Mouse (Mus musculus): ENCODE data around the gene Krt19. TPM values are rescaled to one million over a fixed set of nuclear protein-coding genes. Genes with fewer than 3 reads are reported as not detected.

Gene Krt19
- 5.4 and 6.3 TPM in 2 replicates for polyA plus RNA-seq (2012; rRNA removed)

- peak; percentile 11 for DNase-seq (ENCODE audit: low read depth)
- TF ChIP-seq POLR2A (IDR thresholded peaks at IDR 0.05; ENCODE audit: borderline replicate concordance, extremely low read depth, insufficient read depth, insufficient read length, poor library complexity, severe bottlenecking) (no peak), CTCF (IDR thresholded peaks at IDR 0.05; ENCODE audit: borderline replicate concordance, extremely low read depth, insufficient read depth, insufficient read length) (no peak)
Measured at GRCm38 (mm10) chr11:100148615-100149330, at the start of gene Krt19. Gene Krt19 (minus strand): TSS chr11:100148665.

GRCm38 (mm10) chr11:100192992-100193391, 44.5 kb upstream of the Krt19 start, which contains the start of gene Krt9:
Gene Krt9 (minus strand): TSS chr11:100193246.
- no peak for DNase-seq (ENCODE audit: low read depth)
- TF ChIP-seq CTCF (IDR thresholded peaks at IDR 0.05; ENCODE audit: borderline replicate concordance, extremely low read depth, insufficient read depth, insufficient read length) = no peak
- TF ChIP-seq POLR2A (IDR thresholded peaks at IDR 0.05; ENCODE audit: borderline replicate concordance, extremely low read depth, insufficient read depth, insufficient read length, poor library complexity, severe bottlenecking) = no peak

- no peak for TF ChIP-seq CTCF (IDR thresholded peaks at IDR 0.05; ENCODE audit: borderline replicate concordance, extremely low read depth, insufficient read depth, insufficient read length)
- no peak for TF ChIP-seq POLR2A (IDR thresholded peaks at IDR 0.05; ENCODE audit: borderline replicate concordance, extremely low read depth, insufficient read depth, insufficient read length, poor library complexity, severe bottlenecking)
- DNase-seq (ENCODE audit: low read depth) = no peak
Measured at GRCm38 (mm10) chr11:100191820-100192219, 43.4 kb upstream of the Krt19 start.

GRCm38 (mm10) chr11:100186736-100187135, 38.3 kb upstream of the Krt19 start:
- no peak for DNase-seq (ENCODE audit: low read depth)
- TF ChIP-seq CTCF (IDR thresholded peaks at IDR 0.05; ENCODE audit: borderline replicate concordance, extremely low read depth, insufficient read depth, insufficient read length) (no peak), POLR2A (IDR thresholded peaks at IDR 0.05; ENCODE audit: borderline replicate concordance, extremely low read depth, insufficient read depth, insufficient read length, poor library complexity, severe bottlenecking) (no peak)

GRCm38 (mm10) chr11:100181725-100182124, 33.3 kb upstream of the Krt19 start:
- TF ChIP-seq POLR2A (IDR thresholded peaks at IDR 0.05; ENCODE audit: borderline replicate concordance, extremely low read depth, insufficient read depth, insufficient read length, poor library complexity, severe bottlenecking) = no peak
- no peak for DNase-seq (ENCODE audit: low read depth)

- TF ChIP-seq POLR2A (IDR thresholded peaks at IDR 0.05; ENCODE audit: borderline replicate concordance, extremely low read depth, insufficient read depth, insufficient read length, poor library complexity, severe bottlenecking) = no peak
- no peak for DNase-seq (ENCODE audit: low read depth)
Measured at GRCm38 (mm10) chr11:100179260-100179659, 30.8 kb upstream of the Krt19 start.

- DNase-seq (ENCODE audit: low read depth) = peak; percentile 17
- TF ChIP-seq CTCF (IDR thresholded peaks at IDR 0.05; ENCODE audit: borderline replicate concordance, extremely low read depth, insufficient read depth, insufficient read length) (no peak), POLR2A (IDR thresholded peaks at IDR 0.05; ENCODE audit: borderline replicate concordance, extremely low read depth, insufficient read depth, insufficient read length, poor library complexity, severe bottlenecking) (no peak)
Measured at GRCm38 (mm10) chr11:100178307-100178706, 29.8 kb upstream of the Krt19 start.

GRCm38 (mm10) chr11:100176791-100177190, 28.3 kb upstream of the Krt19 start:
- TF ChIP-seq POLR2A (IDR thresholded peaks at IDR 0.05; ENCODE audit: borderline replicate concordance, extremely low read depth, insufficient read depth, insufficient read length, poor library complexity, severe bottlenecking) (no peak), CTCF (IDR thresholded peaks at IDR 0.05; ENCODE audit: borderline replicate concordance, extremely low read depth, insufficient read depth, insufficient read length) (no peak)
- no peak for DNase-seq (ENCODE audit: low read depth)

- DNase-seq (ENCODE audit: low read depth) = peak; percentile 75
- TF ChIP-seq POLR2A (IDR thresholded peaks at IDR 0.05; ENCODE audit: borderline replicate concordance, extremely low read depth, insufficient read depth, insufficient read length, poor library complexity, severe bottlenecking) (no peak), CTCF (IDR thresholded peaks at IDR 0.05; ENCODE audit: borderline replicate concordance, extremely low read depth, insufficient read depth, insufficient read length) (peak; percentile 93)
Measured at GRCm38 (mm10) chr11:100168765-100169762, 20.6 kb upstream of the Krt19 start.

GRCm38 (mm10) chr11:100168071-100168470, 19.6 kb upstream of the Krt19 start:
- DNase-seq (ENCODE audit: low read depth) = no peak
- TF ChIP-seq POLR2A (IDR thresholded peaks at IDR 0.05; ENCODE audit: borderline replicate concordance, extremely low read depth, insufficient read depth, insufficient read length, poor library complexity, severe bottlenecking) (no peak), CTCF (IDR thresholded peaks at IDR 0.05; ENCODE audit: borderline replicate concordance, extremely low read depth, insufficient read depth, insufficient read length) (no peak)

- no peak for TF ChIP-seq POLR2A (IDR thresholded peaks at IDR 0.05; ENCODE audit: borderline replicate concordance, extremely low read depth, insufficient read depth, insufficient read length, poor library complexity, severe bottlenecking)
- no peak for TF ChIP-seq CTCF (IDR thresholded peaks at IDR 0.05; ENCODE audit: borderline replicate concordance, extremely low read depth, insufficient read depth, insufficient read length)
- no peak for DNase-seq (ENCODE audit: low read depth)
Measured at GRCm38 (mm10) chr11:100164392-100164791, 15.9 kb upstream of the Krt19 start.

Measured in brain, embryonic 14.5 days (tissue).